Mouse (Mus musculus) lung, postnatal 25 days (tissue): ENCODE measurements at regions not wholly inside any gene's neighbourhood (a gene's known extent, or its start where the extent isn't known, plus 50 kb on each side); places are given as distances from the start of the nearest gene placed in this dataset.

ENCODE experiments used
- DNase-seq: peaks from one replicate; pipeline ENCODE4 v3.0.0; 2022; ENCODE audit warnings: low spot score

DNA sequence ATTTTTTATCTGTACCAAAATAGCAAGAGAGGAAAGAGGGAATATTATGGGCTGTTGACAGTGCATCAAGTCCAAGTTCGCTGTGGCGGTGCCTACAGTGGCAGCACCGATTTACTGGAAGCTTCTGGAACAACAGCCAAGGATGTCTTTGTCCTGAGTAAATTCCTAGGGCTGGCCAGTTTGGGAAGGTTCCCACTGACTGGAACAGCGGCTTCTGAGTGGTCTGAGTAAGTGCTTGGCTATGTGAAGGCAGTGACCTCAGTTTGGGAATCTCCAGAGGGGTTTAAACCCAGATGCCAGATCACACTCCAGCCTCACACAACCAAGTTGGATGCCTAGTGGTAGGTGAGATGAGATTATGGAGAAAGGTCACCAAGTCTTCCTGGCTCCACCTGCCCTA, 84.4 kb upstream of the Slc7a14 start:
- no peak for DNase-seq

GRCm38 (mm10) chr3:31389955-31390354, 79.8 kb upstream of the Slc7a14 start:
- no peak for DNase-seq

GRCm38 (mm10) chr3:31375678-31376077, 65.5 kb upstream of the Slc7a14 start:
- DNase-seq = no peak

- no peak for DNase-seq
Measured at GRCm38 (mm10) chr3:31374061-31374460, 63.9 kb upstream of the Slc7a14 start.

DNA sequence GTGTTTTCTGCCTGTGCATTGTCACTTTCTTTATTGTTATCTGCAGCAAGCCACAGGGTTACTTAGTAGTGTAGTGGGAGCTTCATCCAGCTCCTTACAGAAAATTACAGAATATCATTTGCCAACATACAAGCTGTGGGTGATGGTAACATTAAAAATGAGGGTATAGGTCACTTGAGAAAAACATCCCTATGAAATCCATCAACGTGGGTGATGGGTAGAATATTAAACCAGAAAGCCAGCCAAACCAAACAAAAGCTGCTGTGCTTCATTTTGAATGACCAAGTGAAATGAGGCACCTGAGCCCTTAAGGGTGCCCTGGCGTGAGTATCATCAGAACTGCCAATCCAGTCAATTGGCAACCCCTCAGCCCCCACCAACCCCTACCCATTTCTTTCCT, 58.1 kb upstream of the Slc7a14 start:
- no peak for DNase-seq
